Mouse (Mus musculus) spleen, adult 2 months (tissue): ENCODE measurements around the gene Ahcyl2.

Experiments
- CTCF ChIP-seq: fragments of 200-500 bp; IDR thresholded peaks from 2 replicates; pipeline ENCODE4 v1.5.1; 2011; ENCODE audit warnings: mild to moderate bottlenecking, inconsistent platforms; ENCODE audit not compliant: insufficient read depth, insufficient read length, insufficient replicate concordance; ENCODE audit errors: extremely low read depth
- POLR2A ChIP-seq: fragments of 200-500 bp; IDR thresholded peaks from 2 replicates; pipeline ENCODE4 v1.6.1; 2011; ENCODE audit warnings: low read depth, low read length, inconsistent platforms

DNA sequence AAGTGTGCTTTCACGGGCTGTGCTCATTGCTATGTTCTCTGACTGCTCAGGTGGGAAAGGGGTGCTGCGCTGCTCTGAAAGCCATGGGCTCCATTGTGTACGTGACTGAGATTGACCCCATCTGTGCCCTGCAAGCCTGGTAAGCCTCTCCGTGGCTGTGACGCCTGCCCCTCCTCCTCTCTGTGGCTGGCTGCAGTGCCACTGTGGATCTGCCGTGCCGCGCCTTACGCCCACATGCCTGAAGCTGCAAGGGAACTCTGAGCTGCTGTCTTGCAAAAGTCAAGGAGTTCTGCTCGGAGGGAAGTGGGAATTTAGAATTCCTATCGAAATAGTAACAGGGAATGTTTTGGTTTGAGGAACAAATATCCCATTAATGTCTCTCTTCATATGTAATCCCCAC is 123.3 kb downstream of the Ahcyl2 start:
- no peak for TF ChIP-seq CTCF
- no peak for TF ChIP-seq POLR2A
